Mouse (Mus musculus) hindbrain, embryonic 11.5 days (tissue): ENCODE measurements around the gene Dph1. TPM values are rescaled to one million over a fixed set of nuclear protein-coding genes. Genes with fewer than 3 reads are reported as not detected.

Experiments
- ATAC-seq: fragments of 200-750 bp; cut with Nextera tagmentation; 2 replicates; pipeline ENCODE4 v1.8.0; 2017; ENCODE audit warnings: mild to moderate bottlenecking, moderate TSS enrichment, moderate library complexity; ENCODE audit not compliant: low FRiP score
- DNase-seq: peaks from one replicate; pipeline ENCODE4 v3.0.0-alpha.2; 2015; ENCODE audit warnings: low spot score
- H3K27ac ChIP-seq: fragments of 300-500 bp; sonication (generic); 2 replicates; pipeline ENCODE4 v1.5.1; 2014; ENCODE audit warnings: mild to moderate bottlenecking, low read depth, low read length
- H3K27me3 ChIP-seq: fragments of 300-500 bp; sonication (generic); 2 replicates; pipeline ENCODE4 v1.6.1; 2014; ENCODE audit warnings: mild to moderate bottlenecking, low read length, moderate library complexity, mixed read lengths; ENCODE audit not compliant: control insufficient read depth, insufficient read depth
- H3K36me3 ChIP-seq: fragments of 300-500 bp; sonication (generic); 2 replicates; pipeline ENCODE4 v1.6.1; 2014; ENCODE audit warnings: mild to moderate bottlenecking, low read length, moderate library complexity, mixed read lengths; ENCODE audit not compliant: control insufficient read depth, insufficient read depth
- H3K4me1 ChIP-seq: fragments of 300-500 bp; sonication (generic); replicated peaks from 2 replicates; pipeline ENCODE4 v1.6.1; 2014; ENCODE audit warnings: low read length, mixed read lengths; ENCODE audit not compliant: control insufficient read depth, insufficient read depth
- H3K4me2 ChIP-seq: fragments of 300-500 bp; sonication (generic); replicated peaks from 2 replicates; pipeline ENCODE4 v1.6.1; 2014; ENCODE audit warnings: mild to moderate bottlenecking, low read depth, low read length
- H3K4me3 ChIP-seq: fragments of 300-500 bp; sonication (generic); 2 replicates; pipeline ENCODE4 v1.5.1; 2014; ENCODE audit warnings: low read depth, low read length
- H3K9ac ChIP-seq: fragments of 300-500 bp; sonication (generic); 2 replicates; pipeline ENCODE4 v1.6.1; 2014; ENCODE audit warnings: low read depth, low read length
- H3K9me3 ChIP-seq: fragments of 300-500 bp; sonication (generic); 2 replicates; pipeline ENCODE4 v1.6.1; 2016; ENCODE audit warnings: low read length; ENCODE audit not compliant: control insufficient read depth
- WGBS: fragments of 180-500 bp; shearing (Covaris S2); extraction: QIAGEN DNeasy Blood & Tissue Kit; methylation state at CpG from one replicate; pipeline ENCODE4 v1.1.7; 2014; 5-methylcytosine and 5-hydroxymethylcytosine counted together
- polyA plus RNA-seq: library from polyadenylated mRNA; unstranded; fragments of >200 nt; fragmentation: Nextera tagmentation; extraction: Ambion mirVana; gene quantifications from 2 replicates; pipeline ENCODE4 v1.2.1, GENCODE M21; 2014

Dph1 gene
- polyA plus RNA-seq, 1 experiment from 2014 or later, result 14.1 TPM

GRCm38 (mm10) chr11:75152603-75153557, 38.2 kb downstream of the Dph1 start:
- 79% methylated on average over 18 of the region's 18 CpGs for WGBS
- Histone ChIP-seq H3K4me1 (peaks cover under 1% of the 10 kb centered on the region; the same call in 1 of the 2 replicates), H3K9me3 (no peaks in the 10 kb centered on the region), H3K27ac (no peak overlapping the region), H3K36me3 (no peaks in the 10 kb centered on the region), H3K27me3 (no peaks in the 10 kb centered on the region), H3K4me2 (no peak overlapping the region), H3K9ac (no peak overlapping the region), H3K4me3 (no peak overlapping the region)
- ATAC-seq (no peak), DNase-seq (no peak)

- no peak for ATAC-seq
- no peak for DNase-seq
- Histone ChIP-seq H3K9ac (no peak overlapping the region), H3K27ac (no peak overlapping the region), H3K36me3 (no peaks in the 10 kb centered on the region), H3K27me3 (no peaks in the 10 kb centered on the region), H3K4me2 (no peak overlapping the region), H3K4me3 (no peak overlapping the region), H3K4me1 (peaks cover 2% of the 10 kb centered on the region; the same call in 1 of the 2 replicates), H3K9me3 (no peaks in the 10 kb centered on the region)
- WGBS, result 86% methylated on average over 1 of the region's 1 CpGs
Observed at GRCm38 (mm10) chr11:75150346-75150745, 40.7 kb downstream of the Dph1 start.

- WGBS, result 89% methylated on average over 11 of the region's 11 CpGs
- no peak overlapping the region for H3K9ac ChIP-seq
- ATAC-seq (no peak), DNase-seq (no peak)
- no peaks in the 10 kb centered on the region for H3K9me3 ChIP-seq
- H3K27ac ChIP-seq, result no peak overlapping the region
- H3K4me2 ChIP-seq, result no peak overlapping the region
- H3K4me1 ChIP-seq, result peaks cover 2% of the 10 kb centered on the region; the same call in 1 of the 2 replicates
- no peak overlapping the region for H3K4me3 ChIP-seq
- no peaks in the 10 kb centered on the region for H3K36me3 ChIP-seq
- H3K27me3 ChIP-seq, result no peaks in the 10 kb centered on the region
Observed at GRCm38 (mm10) chr11:75148332-75149035, 42.6 kb downstream of the Dph1 start.

- DNase-seq, result peak; percentile 23
- H3K4me2 ChIP-seq, result no peak overlapping the region
Observed at GRCm38 (mm10) chr11:75147846-75148168, 43.2 kb downstream of the Dph1 start.

GRCm38 (mm10) chr11:75147106-75147845, 43.8 kb downstream of the Dph1 start:
- ATAC-seq (no peak; the same call in 1 of the 2 replicates), DNase-seq (peak; percentile 48)
- Histone ChIP-seq H3K9me3 (no peaks in the 10 kb centered on the region), H3K4me1 (peaks cover 2% of the 10 kb centered on the region; the same call in 1 of the 2 replicates), H3K36me3 (no peaks in the 10 kb centered on the region; the same call in 1 of the 2 replicates), H3K27me3 (no peaks in the 10 kb centered on the region), H3K9ac (no peak overlapping the region), H3K27ac (peak overlapping the region; percentile 71), H3K4me3 (no peak overlapping the region), H3K4me2 (no peak overlapping the region)
- WGBS, result 62% methylated on average over 11 of the region's 11 CpGs

More at GRCm38 (mm10) chr11:75147846-75148168, 43.2 kb downstream of the Dph1 start:
- peak overlapping the region; percentile 71; the same call in 1 of the 2 replicates for H3K27ac ChIP-seq
- no peaks in the 10 kb centered on the region for H3K27me3 ChIP-seq
- H3K9me3 ChIP-seq, result no peaks in the 10 kb centered on the region
- no peak overlapping the region for H3K9ac ChIP-seq
- ATAC-seq, result no peak
- peaks cover 2% of the 10 kb centered on the region; the same call in 1 of the 2 replicates for H3K4me1 ChIP-seq
- no peaks in the 10 kb centered on the region; the same call in 1 of the 2 replicates for H3K36me3 ChIP-seq
- 55% methylated on average over 3 of the region's 3 CpGs for WGBS
- no peak overlapping the region for H3K4me3 ChIP-seq

GRCm38 (mm10) chr11:75145841-75146240, 45.2 kb downstream of the Dph1 start:
- H3K4me1 ChIP-seq, result peaks cover 2% of the 10 kb centered on the region; the same call in 1 of the 2 replicates
- ATAC-seq, result no peak
- H3K4me3 ChIP-seq, result no peak overlapping the region
- 84% methylated on average over 2 of the region's 2 CpGs for whole genome bisulfite sequencing
- no peak for DNase-seq
- no peaks in the 10 kb centered on the region for H3K27me3 ChIP-seq
- H3K9ac ChIP-seq, result no peak overlapping the region
- H3K36me3 ChIP-seq, result no peaks in the 10 kb centered on the region; the same call in 1 of the 2 replicates
- no peak overlapping the region for H3K27ac ChIP-seq
- H3K9me3 ChIP-seq, result no peaks in the 10 kb centered on the region
- H3K4me2 ChIP-seq, result no peak overlapping the region

GRCm38 (mm10) chr11:75142749-75143148, 48.3 kb downstream of the Dph1 start:
- ATAC-seq, result no peak
- no peaks in the 10 kb centered on the region; the same call in 1 of the 2 replicates for H3K36me3 ChIP-seq

GRCm38 (mm10) chr11:75141913-75142312, 49.1 kb downstream of the Dph1 start:
- Histone ChIP-seq H3K9me3 (no peaks in the 10 kb centered on the region), H3K27ac (0 out of 2 replicates have a peak overlapping the region, but pooled peaks have one; percentile 1), H3K27me3 (no peaks in the 10 kb centered on the region), H3K36me3 (no peaks in the 10 kb centered on the region; the same call in 1 of the 2 replicates), H3K4me3 (no peak overlapping the region), H3K4me1 (0 out of 2 replicates have a peak, but pooled peaks cover 2% of the 10 kb centered on the region), H3K9ac (no peak overlapping the region), H3K4me2 (no peak overlapping the region)
- no peak for ATAC-seq
- WGBS, result 48% methylated on average over 1 of the region's 1 CpGs
- DNase-seq, result no peak

More at GRCm38 (mm10) chr11:75142749-75143148, 48.3 kb downstream of the Dph1 start:
- DNase-seq, result no peak
- no peaks in the 10 kb centered on the region for H3K27me3 ChIP-seq
- peaks cover under 1% of the 10 kb centered on the region; the same call in 1 of the 2 replicates for H3K4me1 ChIP-seq
- H3K9ac ChIP-seq, result no peak overlapping the region
- no peaks in the 10 kb centered on the region for H3K9me3 ChIP-seq
- no peak overlapping the region for H3K4me3 ChIP-seq
- 83% methylated on average over 4 of the region's 4 CpGs for WGBS
- no peak overlapping the region for H3K4me2 ChIP-seq
- H3K27ac ChIP-seq, result no peak overlapping the region
